Mouse (Mus musculus) right cerebral cortex, adult 18-20 months (tissue): Measurements from ENCODE around the gene Serac1.
A peak's percentile ranks its signal among the peaks of the same experiment; 100 is the strongest.

Experiments
- DNase-seq: peaks from one replicate; pipeline ENCODE4 v3.0.0; 2022; ENCODE audit warnings: mixed read lengths

Gene Serac1

GRCm38 (mm10) chr17:6079287-6080122 is at the start of gene Serac1, which contains the start of gene Gtf2h5:
Gene Serac1, minus strand, starts transcription at chr17:6079741.
Gene Gtf2h5, plus strand, starts transcription at chr17:6079786.
- peak; percentile 98 for DNase-seq

- no peak for DNase-seq
Observed at GRCm38 (mm10) chr17:6128039-6128438, 48.5 kb upstream of the Serac1 start.

GRCm38 (mm10) chr17:6125441-6125840 is 45.9 kb upstream of the Serac1 start:
- DNase-seq, result no peak

- DNase-seq, result peak; percentile 21
Observed at GRCm38 (mm10) chr17:6123776-6124175, 44.2 kb upstream of the Serac1 start.

- DNase-seq, result no peak
Observed at GRCm38 (mm10) chr17:6118861-6119260, 39.3 kb upstream of the Serac1 start.

GRCm38 (mm10) chr17:6117917-6118316 is 38.4 kb upstream of the Serac1 start:
- DNase-seq, result no peak

GRCm38 (mm10) chr17:6117148-6117725 is 37.7 kb upstream of the Serac1 start:
- no peak for DNase-seq

GRCm38 (mm10) chr17:6115085-6115484 is 35.5 kb upstream of the Serac1 start:
- no peak for DNase-seq

- no peak for DNase-seq
Observed at GRCm38 (mm10) chr17:6113653-6114052, 34.1 kb upstream of the Serac1 start.

GRCm38 (mm10) chr17:6110956-6111355 is 31.4 kb upstream of the Serac1 start:
- no peak for DNase-seq

GRCm38 (mm10) chr17:6108175-6108574 is 28.6 kb upstream of the Serac1 start:
- DNase-seq, result no peak

GRCm38 (mm10) chr17:6107015-6107601 is 27.6 kb upstream of the Serac1 start:
- DNase-seq, result peak; percentile 50

- peak; percentile 89 for DNase-seq
Observed at GRCm38 (mm10) chr17:6106361-6107014, 26.9 kb upstream of the Serac1 start, which contains the start of gene Tulp4. Gene Tulp4, plus strand, starts transcription at chr17:6106437.

- no peak for DNase-seq
Observed at GRCm38 (mm10) chr17:6103566-6103965, 24.0 kb upstream of the Serac1 start.

- no peak for DNase-seq
Observed at GRCm38 (mm10) chr17:6102287-6102686, 22.7 kb upstream of the Serac1 start.

- peak; percentile 55 for DNase-seq
Observed at GRCm38 (mm10) chr17:6097884-6098283, 18.3 kb upstream of the Serac1 start.

- no peak for DNase-seq
Observed at GRCm38 (mm10) chr17:6095579-6095978, 16.0 kb upstream of the Serac1 start.

- no peak for DNase-seq
Observed at GRCm38 (mm10) chr17:6091604-6092003, 12.1 kb upstream of the Serac1 start.

- no peak for DNase-seq
Observed at GRCm38 (mm10) chr17:6083323-6083890, 3.9 kb upstream of the Serac1 start.

- DNase-seq, result no peak
Observed at GRCm38 (mm10) chr17:6073405-6073804, 6.1 kb downstream of the Serac1 start.

GRCm38 (mm10) chr17:6069866-6070265 is 9.7 kb downstream of the Serac1 start:
- DNase-seq, result no peak

- no peak for DNase-seq
Observed at GRCm38 (mm10) chr17:6067613-6068012, 11.9 kb downstream of the Serac1 start.

GRCm38 (mm10) chr17:6066021-6066420 is 13.5 kb downstream of the Serac1 start:
- DNase-seq, result no peak
